Mouse (Mus musculus) cerebellum, adult 9-10 months (tissue): ENCODE data around the gene Itgad.

Experiments
- DNase-seq: peaks from one replicate; pipeline ENCODE4 v3.0.0; 2022

Itgad gene

GRCm38 (mm10) chr7:128245547-128245946 is 91.4 kb downstream of the Itgad start:
- peak; percentile 28 for DNase-seq

DNA sequence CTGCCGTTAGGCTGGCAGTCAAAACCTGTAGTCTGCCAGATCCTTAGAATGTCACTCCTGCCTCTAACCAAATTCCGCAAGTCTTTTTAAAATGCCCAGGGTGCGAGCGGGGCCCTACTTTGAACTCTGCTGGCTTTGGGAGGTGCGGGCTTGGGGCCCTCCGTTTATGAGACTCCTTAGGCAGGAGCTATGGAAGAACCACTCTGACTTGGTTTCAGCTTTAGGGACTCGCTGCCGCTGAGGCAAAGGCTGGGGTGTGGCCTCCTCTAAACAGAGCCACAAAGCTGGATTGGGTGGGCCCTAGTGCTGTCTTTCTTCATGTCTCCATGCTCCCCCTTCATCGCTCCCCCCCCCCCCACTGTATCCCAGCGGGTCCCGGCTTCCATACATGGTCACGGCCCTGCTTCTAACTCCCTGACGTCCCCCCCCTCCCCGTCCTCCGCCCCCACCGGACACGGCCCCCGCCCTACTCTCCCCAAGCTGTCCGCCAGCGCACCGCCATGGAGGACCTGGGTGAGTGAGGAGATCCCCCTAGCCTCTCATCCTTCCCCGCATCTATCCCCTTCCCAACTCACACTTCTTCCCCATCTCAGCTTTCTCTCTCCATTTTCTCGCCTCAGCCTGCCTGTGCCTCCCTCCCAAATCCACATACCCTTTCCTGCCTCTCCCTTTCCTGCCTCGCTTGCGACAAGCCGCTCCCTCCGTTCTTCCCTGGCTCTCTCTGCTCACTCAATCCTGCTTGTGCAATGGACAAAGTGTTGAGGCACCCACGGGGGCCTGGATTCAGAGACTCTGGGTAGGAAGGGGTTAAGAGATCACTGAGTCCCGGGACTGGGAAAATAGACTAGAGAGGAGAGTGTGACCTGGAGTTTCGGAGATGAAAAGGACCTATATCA is 92.6 kb downstream of the Itgad start, which contains the start of gene Tgfb1i1:
Gene Tgfb1i1 (plus strand): TSS at position 317 of the 896 bp plus-strand sequence.
- peak; percentile 62 for DNase-seq

DNA sequence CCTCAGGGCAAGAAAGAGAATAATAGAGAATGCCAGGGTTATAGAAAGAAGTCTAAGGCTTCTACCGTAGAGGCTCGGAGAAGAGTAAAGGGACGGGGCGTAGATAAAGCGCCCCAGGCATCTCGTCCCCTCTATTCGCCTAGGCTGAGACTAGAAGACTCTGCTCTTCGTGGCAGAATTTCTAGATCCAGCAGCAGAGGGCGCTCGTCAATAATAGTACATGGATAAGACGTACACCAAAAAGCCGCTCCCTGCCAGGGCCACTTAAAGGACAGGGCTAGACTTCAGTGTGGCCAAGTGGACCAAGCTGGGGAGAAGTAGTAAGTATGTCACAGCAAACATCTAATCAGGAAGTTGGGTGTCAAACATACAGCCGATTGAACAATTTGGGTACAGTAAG is 93.3 kb downstream of the Itgad start:
- DNase-seq = peak; percentile 91

GRCm38 (mm10) chr7:128248081-128249042 is 94.2 kb downstream of the Itgad start:
- DNase-seq = peak; percentile 38

DNA sequence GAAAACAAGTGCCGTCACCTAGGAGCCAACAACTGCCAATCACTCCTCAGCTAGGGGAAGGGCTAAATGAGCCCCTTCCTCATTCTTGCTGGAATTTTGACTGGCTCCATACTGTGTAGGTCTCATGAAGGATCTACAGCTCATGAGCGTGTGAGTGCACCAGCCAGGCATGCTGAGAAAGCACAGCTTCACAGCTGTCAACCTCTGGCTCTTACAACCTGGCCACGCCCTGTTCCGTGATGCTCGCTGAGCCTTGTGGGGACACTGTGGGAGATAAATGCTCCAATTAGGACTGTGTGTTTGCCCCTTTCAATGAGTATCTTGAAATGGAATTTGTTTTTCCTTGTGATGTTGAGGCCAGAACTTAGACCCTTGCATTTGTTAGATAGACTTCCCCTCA is 95.8 kb downstream of the Itgad start:
- no peak for DNase-seq

- peak; percentile 62 for DNase-seq
These were observed 97.8 kb downstream of the Itgad start for GRCm38 (mm10) chr7:128251946-128252345.

DNA sequence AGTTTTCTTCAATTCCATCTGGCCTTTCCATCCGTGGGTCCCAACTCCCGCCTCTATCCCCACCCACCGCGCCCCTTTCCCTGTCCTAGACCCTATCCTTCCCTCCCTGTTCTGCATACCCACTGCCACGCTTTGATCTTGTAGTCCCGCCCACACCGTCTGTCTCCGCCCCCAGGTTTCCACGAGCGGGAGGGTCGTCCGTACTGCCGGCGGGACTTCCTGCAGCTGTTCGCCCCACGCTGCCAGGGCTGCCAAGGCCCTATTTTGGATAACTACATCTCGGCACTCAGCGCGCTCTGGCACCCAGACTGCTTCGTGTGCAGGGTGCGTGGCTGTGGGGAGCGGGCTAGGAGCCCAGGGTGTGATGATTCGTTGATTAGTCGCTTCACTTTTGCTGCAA is 98.4 kb downstream of the Itgad start:
- peak; percentile 10 for DNase-seq

DNA sequence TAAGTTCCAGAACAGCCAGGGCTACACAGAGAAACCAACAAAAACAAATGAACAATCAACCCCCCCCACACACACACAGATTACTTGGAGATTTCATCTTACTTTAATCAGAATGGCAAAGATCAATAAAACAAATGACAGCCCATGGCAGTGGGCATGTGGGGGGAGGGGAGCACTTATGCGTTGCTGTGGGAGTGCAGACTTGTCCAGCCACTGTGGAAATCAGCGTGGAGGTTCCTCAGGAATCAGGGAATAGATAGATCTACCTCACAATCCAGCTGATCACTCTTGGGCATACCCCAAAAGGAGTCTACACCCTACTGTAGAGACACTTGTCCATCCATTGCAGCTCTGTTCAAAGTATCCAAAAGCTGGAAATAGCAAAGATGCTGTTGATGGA is 100.8 kb downstream of the Itgad start:
- no peak for DNase-seq

DNA sequence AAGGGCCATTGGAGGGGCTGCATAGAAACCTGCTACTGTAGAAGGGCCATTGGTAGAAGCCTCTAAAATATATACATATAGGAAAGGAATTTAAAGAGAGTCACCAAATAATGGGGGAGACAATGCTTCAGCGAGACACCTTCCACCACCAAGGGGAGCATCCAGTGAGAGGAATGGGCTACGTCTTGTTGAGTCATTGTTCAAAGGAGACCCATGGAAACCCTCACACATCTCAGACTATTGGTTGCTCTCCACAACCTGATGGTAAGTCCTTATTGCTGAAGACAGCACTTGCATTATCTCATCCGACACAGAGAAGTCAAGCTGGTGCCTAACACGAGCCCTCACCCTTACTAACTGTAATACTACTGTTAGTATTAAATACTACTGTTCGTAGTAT is 101.6 kb downstream of the Itgad start:
- no peak for DNase-seq

DNA sequence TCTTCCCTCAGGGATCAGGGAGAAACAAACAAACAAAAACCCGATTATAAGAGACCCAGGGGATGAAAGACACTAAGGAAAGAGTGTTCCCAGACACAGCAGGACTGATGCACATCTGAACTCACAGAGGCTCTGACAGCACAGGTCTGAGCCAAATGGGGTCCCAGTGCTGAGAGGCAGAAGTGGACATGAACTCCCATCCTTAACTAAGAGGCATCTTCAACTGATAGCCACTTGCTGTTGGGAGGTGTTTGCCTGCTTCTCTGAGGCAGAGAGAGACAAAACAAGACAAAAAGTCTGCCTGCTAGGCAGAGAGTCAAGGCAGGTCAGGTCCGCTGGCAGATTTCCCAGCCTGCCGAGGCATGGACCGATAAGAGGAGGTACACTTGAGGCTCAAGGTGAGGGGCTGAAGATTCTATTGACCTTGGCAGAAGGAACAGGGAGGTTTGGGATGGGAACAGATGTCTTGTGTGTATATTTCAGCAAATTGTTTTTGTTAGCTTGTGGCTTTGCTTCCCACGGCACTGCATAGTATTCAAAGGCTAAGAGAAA is 102.7 kb downstream of the Itgad start:
- DNase-seq = no peak

GRCm38 (mm10) chr7:128265411-128265810 is 111.2 kb downstream of the Itgad start, which contains the start of gene Slc5a2:
Gene Slc5a2 (plus strand): TSS chr7:128265657.
- no peak for DNase-seq

DNA sequence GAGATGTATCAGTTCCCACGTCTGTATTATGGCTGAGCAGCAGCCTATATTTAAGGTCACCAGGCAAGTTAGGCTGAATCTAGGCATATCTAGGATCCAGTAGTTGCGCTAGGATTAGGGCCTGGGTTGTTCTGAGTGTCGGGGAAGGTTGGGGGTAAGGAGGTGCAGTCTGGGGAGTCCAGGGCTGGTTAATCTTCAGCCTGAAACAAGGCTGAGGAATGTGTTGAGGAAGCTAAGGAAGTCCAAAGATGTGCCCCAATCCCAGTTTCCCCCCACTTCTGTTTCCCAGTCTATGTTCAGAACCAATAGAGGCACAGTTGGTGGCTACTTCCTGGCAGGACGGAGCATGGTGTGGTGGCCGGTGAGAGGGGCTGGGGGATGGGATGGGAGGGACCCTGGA is 111.9 kb downstream of the Itgad start:
- DNase-seq = no peak

- no peak for DNase-seq
These were observed 113.2 kb downstream of the Itgad start for GRCm38 (mm10) chr7:128267391-128267790.

- DNase-seq = no peak
These were observed 113.6 kb downstream of the Itgad start for GRCm38 (mm10) chr7:128267813-128268212.

- DNase-seq = peak; percentile 71
These were observed 116.3 kb downstream of the Itgad start for GRCm38 (mm10) chr7:128270431-128270850.

GRCm38 (mm10) chr7:128271496-128271895 is 117.3 kb downstream of the Itgad start:
- DNase-seq = peak; percentile 41
